Mouse (Mus musculus) ovary, postnatal 14 days (tissue): Measurements from ENCODE around the gene Chmp5.
"Not testable (repeated sequence)": the region's sequence is repeated elsewhere in the genome, so short reads cannot be mapped to it uniquely, and the experiment has no call there.

Experiments used
- DNase-seq: peaks from one replicate; pipeline ENCODE4 v3.0.0; 2022; ENCODE audit warnings: low spot score

Chmp5 gene

DNA sequence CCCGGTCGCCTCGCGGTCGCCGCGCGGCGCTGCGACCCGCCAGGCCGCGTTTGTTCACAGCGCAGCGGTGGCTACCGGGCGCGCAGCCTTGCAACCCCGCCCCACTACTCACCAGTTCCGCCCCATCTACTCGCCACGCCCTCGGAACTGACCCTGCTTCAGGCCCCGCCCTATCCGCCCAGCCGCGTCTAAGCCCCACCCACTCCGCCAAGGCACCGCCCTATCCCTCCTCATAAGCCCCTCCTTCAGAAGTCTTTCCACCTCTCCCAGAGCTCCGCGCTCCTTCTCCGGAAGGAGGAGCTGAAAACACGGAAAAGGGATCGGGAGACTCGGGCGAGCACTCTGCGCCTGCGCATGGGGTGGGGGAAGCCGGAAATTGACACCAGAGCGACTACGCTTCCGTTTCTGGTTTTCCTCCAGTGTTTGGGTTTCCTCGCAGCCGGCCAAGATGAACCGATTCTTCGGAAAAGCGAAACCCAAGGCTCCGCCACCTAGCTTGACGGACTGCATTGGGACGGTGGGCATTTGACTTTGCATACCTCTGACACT, at the start of gene Chmp5, which contains the start of gene Bag1:
Gene Chmp5, plus strand, starts transcription at position 248 of the 549 bp plus-strand sequence.
Gene Bag1, minus strand, starts transcription at position 135 of the 549 bp plus-strand sequence.
- peak; percentile 98 for DNase-seq

DNA sequence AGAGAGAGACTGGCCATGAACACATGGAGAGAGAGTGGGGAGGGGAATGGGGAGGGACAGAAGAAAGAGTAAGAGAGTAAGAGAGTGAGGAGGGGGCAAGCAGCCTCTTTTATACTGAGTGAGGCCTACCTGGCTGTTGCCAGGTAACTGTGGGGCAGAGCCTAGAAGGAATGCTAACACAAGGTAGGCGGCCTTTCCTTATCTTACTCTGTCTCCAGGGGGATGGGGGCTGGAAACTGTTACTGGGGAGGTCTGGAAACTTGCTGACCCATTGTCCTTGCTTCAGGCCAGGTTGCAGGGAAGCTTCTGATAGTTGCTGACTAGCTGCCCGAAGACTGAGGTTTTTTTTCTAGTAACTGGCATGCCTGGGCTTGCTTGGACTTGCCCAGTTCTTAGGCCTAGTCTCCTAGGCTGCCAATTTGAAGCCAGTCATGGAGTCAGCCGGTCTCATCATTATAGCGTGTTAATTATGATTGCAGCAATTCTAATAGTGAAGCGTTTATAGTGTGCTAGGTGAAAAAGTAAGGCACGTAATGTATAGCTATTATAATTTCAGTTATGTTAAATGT, 49.6 kb upstream of the Chmp5 start:
- DNase-seq: no peak

DNA sequence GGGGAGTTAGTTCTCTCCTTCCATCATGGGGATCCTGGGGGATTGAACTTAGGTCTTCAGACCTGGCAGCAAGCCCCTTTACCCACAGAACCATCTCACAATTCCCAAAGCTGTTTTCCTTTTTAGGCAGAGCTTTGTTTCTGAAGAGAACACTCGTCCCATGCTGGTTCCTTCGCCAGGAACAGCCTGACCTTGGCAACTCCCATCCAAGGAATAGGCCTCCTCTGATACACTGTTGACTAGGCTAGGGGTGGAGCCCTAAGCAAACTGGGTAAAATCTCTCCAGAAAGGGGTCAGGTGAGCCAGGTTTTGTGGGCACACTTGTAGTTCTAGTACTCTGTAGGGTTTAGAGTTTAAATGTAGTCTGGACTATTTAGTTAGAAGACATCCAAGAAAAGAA, 48.9 kb upstream of the Chmp5 start:
- no peak for DNase-seq

DNA sequence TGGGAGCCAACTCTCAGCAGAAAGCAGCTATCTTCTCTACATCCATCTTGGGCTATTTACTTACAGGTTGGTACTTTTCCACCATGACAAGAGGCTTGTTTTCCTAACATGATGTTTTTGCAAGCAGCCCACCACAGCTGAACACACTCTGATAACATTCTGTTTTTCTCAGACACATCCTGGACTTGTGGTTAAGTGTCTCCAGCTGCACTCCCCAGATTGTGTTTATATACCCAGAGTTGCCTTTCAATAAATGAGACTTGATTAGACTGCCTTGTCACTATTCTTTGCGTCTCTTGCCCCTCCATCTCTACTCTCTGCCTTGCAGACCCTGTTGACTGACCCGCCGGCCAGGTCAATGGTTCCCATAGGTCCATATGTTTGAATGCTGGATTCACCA, 48.1 kb upstream of the Chmp5 start:
- no peak for DNase-seq

- no peak for DNase-seq
Observed at GRCm38 (mm10) chr4:40900612-40901011, 47.6 kb upstream of the Chmp5 start.

DNA sequence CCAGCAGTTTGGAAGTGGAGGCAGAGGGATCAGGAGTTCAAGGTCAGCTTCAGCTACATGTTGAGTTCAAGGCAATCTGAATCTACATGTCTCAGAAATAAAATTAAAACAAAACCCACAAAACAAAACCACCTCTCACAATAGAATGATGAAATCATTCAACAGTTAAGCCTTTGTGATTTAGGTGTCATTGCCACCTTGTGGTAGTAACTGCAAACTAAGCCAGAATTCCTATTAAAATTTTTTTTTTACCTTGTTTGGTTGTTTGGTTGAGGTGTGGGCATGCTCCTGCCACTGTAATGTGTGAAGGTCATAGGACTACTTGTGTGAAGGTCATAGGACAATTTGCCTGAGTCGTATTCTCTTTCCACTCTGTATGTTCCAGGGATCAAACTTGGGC, 41.9 kb upstream of the Chmp5 start:
- no peak for DNase-seq

DNA sequence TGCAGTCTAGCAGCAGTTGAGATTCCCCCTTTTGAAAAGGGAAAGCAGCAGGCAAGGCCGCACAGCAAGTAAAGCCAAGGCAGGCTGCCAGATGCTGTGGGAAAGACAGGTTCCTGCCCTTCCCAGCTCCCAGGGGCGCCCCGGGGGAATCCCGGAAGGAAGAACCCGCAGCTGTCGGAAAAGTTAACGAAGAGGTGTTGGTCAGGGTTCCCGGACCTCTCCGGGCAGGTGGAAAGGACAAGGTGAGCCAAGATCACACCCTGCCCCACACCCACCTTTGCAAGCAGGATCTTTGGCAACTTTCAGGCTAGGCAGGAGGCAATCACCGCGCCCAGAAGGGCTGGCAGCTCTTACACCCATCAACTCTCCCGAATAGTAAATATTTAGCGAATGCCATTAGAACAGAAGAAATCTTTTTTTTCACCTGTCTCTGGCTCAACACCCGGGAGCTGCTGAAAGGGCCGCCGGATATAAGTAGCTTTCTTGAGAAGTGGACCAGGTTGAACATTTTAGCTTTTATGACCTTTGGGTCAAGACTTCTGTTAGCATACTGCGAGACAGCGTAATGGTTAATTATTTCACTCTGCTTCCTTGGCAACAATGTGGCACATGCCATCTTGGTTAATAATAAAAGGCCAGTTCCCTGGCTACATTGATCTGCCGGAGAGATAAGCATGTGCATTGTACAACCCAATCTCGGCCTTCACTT, 39.8 kb upstream of the Chmp5 start:
- peak; percentile 35 for DNase-seq

- DNase-seq: no peak
Observed at GRCm38 (mm10) chr4:40914287-40914867, 33.8 kb upstream of the Chmp5 start.

DNA sequence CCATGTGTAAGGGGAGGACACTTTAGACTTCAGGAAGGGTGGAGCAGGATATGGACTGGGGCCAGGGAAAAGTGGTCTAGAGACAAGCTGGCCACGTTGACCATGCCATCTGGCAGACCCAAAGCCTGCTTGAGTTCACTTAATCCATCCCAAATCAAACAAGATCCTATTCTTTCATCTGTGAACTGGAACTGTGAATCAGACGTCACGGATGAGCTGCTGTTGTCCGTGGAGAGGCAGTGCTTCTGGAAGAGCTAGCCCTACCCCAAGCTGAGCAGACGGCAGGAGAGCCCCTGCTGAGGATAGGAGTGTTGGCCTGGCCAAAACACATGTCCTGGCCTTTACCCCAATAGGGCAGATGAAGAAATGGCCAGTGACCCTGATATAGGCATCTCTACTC, 32.3 kb upstream of the Chmp5 start:
- DNase-seq: no peak

DNA sequence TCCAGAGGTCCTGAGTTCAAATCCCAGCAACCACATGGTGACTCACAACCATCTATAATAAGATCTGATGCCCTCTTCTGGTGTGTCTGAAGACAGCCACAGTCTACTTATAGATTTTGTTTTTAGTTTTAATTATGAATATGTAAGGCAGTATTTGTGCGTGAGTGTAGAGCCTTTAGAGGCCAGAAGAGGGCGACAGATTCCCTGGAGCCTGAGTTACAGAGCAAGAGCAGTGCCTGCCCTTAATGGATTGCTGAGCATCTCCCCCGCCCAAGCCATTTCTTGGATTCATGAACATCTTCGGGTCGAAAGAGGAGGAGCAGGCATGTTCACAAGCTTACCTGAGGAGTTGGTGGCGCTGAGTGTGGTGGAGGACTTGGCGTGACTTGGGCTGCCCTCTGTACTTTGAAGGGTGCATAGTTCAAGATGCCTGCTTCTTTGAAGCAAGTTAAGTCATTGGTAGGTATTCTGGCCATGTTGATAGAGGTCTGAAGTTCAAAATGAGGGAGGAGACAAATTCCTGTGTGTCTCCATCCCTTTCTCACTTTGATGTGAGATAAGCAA, 31.5 kb upstream of the Chmp5 start:
- DNase-seq: no peak

- DNase-seq: no peak
Observed at GRCm38 (mm10) chr4:40919785-40920184, 28.4 kb upstream of the Chmp5 start, which contains the start of gene Spink4. Gene Spink4, plus strand, starts transcription at chr4:40920052.

- no peak for DNase-seq
Observed at GRCm38 (mm10) chr4:40920576-40920975, 27.6 kb upstream of the Chmp5 start.

DNA sequence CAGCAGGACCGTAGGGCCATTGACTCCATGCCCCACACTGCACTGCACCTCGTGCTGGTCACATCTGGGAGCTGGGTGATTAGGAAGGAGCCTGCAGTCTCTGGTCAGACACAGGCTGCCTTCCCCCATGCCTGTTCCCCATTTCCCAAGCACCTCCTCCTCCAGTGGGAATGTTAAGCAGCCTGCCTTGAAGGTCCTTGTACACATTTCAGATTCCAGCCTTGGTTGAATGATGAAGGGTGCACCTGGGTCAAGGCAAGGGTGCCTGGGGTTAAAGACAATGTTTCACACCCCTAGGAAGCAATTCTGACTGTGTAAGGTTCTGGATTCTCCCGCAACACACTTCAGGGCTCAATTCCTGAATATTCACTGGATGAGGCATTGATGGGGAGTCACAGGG, 26.9 kb upstream of the Chmp5 start:
- DNase-seq: no peak

GRCm38 (mm10) chr4:40923087-40923651, 25.0 kb upstream of the Chmp5 start:
- DNase-seq: no peak

GRCm38 (mm10) chr4:40925568-40925967, 22.6 kb upstream of the Chmp5 start:
- no peak for DNase-seq

DNA sequence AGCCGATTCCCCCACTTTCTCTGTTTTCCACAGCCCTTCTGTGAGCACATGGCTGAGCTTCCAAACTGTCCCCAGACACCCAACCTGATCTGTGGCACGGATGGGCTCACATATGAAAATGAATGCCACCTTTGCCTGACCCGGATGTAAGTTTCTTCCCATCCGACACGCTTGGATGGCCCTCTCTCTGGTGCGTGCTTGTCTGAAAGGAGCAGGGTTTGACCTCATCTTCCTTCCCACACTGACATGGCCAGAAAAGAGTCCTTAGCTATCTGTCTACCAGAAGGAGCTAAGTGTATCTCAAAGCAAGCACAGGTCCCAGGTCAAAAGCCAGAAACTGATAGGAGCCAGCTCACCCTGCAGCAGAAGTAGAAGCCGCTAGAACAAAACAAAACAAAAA, 19.2 kb upstream of the Chmp5 start:
- DNase-seq: no peak

DNA sequence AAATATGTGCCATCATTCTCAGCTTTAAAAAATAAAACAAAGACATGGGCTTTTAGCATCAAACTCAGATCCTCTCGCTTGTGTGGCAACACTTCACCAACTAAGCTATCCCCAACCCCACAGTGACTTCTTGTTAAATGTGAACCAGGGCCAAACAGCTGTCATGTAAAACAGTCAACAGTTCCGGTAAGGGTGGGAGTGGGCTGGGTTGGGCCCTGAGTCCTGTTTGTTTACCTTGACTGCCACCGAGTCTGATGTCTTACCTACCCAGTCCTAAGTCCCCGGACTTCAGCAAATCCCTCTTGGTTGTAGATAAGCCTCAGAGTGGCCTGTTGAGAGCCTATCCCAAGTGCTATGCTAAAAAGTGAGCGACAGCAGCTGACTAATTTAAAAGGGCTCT, 14.5 kb upstream of the Chmp5 start:
- no peak for DNase-seq

GRCm38 (mm10) chr4:40934369-40934768, 13.8 kb upstream of the Chmp5 start:
- DNase-seq: not testable (repeated sequence)

DNA sequence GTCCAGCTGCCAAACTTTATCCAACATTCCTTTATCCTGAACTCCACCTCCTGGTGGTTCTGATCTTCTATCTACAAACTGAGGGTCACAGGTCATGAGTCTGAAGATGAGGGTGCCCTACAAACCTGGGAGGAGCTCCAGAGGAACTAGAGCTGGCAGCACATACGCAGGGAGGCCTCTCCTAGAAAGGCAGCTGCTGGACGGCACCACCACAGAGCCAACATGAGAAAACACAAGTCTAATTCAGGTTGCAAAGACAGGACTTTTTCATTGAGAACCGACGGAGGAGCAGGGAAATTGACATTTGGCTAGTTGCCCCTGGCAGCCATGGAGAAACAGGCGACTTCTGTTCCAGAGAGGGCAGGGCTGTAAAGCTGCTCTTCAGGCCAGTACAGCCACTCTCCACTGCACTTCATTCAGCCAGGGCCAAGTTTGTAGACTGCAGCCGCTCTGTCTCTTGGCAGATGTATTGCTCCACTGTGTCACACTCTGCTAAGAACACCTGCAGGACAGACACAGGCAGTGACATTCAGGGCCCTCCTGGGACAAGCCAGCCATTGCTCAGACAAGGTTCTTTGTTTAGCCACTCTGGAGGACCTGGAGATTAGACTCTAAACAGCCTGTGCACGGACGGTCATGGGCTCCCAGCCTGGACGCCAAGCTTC, 11.9 kb upstream of the Chmp5 start:
- DNase-seq: peak; percentile 17

DNA sequence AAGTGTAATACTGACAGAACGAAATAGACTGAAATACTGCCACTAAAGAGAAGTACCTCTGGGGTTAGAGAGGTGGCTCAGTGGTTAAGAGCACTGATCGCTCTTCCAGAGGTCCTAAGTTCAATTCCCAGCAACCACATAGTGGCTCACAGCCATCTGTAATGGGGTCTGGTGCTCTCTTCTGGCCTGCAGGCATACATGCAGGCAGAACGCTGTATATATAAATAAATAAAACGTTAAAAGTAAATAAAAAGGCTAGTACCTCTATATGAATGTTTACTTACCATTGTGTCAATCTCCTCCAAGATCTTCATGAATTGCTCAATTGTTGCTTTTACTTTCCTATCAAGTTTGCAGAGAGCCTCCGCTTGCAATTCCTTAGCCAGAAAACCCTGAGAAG, 9.4 kb upstream of the Chmp5 start:
- no peak for DNase-seq

DNA sequence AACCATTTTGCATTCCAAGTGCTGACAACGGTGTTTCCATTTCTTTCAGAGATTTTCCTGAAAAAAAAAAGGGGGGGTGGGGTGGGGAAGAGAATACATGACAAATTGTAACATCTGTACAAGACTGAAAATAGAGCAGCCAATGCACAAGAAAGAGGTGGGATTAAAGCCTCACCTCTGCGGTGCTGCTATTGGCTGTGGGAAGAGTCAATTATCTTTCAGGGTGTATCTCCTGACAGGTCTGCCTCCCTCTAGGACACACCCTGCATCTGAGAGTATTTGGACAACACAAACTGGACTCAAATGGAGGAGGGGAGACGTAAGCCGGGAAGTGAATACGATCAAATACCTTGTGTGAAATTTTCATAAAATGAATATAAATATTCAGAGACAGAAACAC, 4.6 kb upstream of the Chmp5 start:
- no peak for DNase-seq

DNA sequence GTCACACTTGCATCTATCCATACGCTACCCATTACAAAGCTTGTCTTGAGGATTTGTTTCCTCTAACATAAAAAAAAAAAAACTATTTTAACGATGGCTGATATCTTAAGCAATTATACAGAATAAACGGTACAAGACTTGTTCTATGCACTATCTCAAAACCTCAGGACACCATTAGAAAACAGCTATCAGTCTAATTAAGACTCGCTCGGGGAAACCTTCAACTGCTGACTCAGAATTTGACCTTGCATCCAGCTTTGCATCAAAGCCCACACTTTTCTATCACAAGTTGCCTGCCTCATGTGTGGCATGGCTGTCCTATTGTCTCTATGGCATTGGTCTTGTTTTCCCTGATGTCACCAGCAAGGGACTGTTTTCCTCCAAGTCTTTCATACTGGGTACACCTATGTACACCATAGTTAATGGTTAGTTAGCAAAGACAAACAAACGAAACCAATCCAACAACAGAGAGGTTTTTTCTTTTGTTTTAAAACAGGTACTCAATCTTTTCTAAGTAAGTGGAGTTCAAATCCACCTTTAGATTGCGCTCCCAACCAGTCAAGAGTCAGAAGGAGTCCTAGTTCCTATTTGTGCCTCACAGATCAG, 1.6 kb upstream of the Chmp5 start:
- no peak for DNase-seq
